Comparison of ENCODE assay signal across 16 mouse cellular contexts in the genomic region with DNA sequence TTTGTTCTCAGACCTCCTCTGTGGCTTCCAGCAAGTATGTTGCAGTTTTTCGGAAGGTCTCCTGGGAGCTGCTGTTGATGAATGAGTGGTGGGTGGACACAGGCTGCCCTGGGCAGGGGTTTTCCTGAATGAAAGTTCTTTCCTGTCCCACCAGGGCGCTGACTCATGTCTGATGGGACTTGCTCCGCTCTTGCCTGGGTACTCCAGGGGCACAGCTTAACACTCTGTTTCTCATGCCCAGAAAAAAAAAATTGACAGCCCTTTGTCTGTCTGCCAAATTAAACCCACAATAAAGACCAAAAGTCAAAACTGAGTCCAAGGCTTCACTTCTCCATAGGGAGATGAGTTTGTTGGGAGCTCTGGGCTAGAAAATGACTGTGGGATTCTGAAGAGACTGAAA. TPM values are rescaled to one million over a fixed set of nuclear protein-coding genes. Genes with fewer than 3 reads are reported as not detected.
"Had no signal": no experiment of that assay in that cellular context is flagged by ENCODE, and none has a peak within 500 bp of the region (broad histone marks: within the 10 kb centered on the region; RNA-seq: fewer than 3 reads in every experiment).

No protein-coding gene starts in this region.

- H3K4me3 ChIP-seq: limb, embryonic 12.5 days; liver, embryonic 15.5 days; midbrain, embryonic 10.5 days; midbrain, embryonic 15.5 days; neural tube, embryonic 13.5 days had no signal

- H3K36me3 ChIP-seq: limb, embryonic 12.5 days; liver, embryonic 15.5 days; midbrain, embryonic 10.5 days; midbrain, embryonic 15.5 days; neural tube, embryonic 13.5 days had no signal

- H3K27me3 ChIP-seq: limb, embryonic 12.5 days; liver, embryonic 15.5 days; midbrain, embryonic 15.5 days; neural tube, embryonic 13.5 days had no signal

- H3K9me3 ChIP-seq: limb, embryonic 12.5 days; liver, embryonic 15.5 days; midbrain, embryonic 10.5 days; midbrain, embryonic 15.5 days; neural tube, embryonic 13.5 days had no signal

- H3K9ac ChIP-seq: limb, embryonic 12.5 days; liver, embryonic 15.5 days; midbrain, embryonic 15.5 days; neural tube, embryonic 13.5 days had no signal

- ATAC-seq: lung, postnatal 0 days; midbrain, embryonic 15.5 days had no signal

- H3K4me2 ChIP-seq: limb, embryonic 12.5 days; liver, embryonic 15.5 days; midbrain, embryonic 15.5 days; neural tube, embryonic 13.5 days had no signal

- H3K27ac ChIP-seq: kidney, postnatal 0 days; limb, embryonic 12.5 days; liver, embryonic 15.5 days; midbrain, embryonic 10.5 days; midbrain, embryonic 15.5 days; neural tube, embryonic 13.5 days had no signal

- H3K4me1 ChIP-seq: limb, embryonic 12.5 days; liver, embryonic 15.5 days; midbrain, embryonic 15.5 days had no signal

- DNase-seq: layer of hippocampus, adult 9-11 months; layer of hippocampus, postnatal 36 days; liver; lung, adult 2 months; lung, postnatal 4 days; right cerebral cortex, postnatal 25 days; thymus, postnatal 36 days had no signal

RNA-seq across cellular contexts. Expression of a gene that starts 44.9 kb away (rescaled TPM):
- total RNA-seq: megakaryocyte, adult 5-6 weeks; monocyte, adult 5-6 weeks had no signal
